Mouse (Mus musculus): ENCODE data around the gene Il16. TPM values are rescaled to one million over a fixed set of nuclear protein-coding genes. Genes with fewer than 3 reads are reported as not detected.

Il16 gene
- polyA plus RNA-seq, 1 experiment from 2014 or later = 4.5 TPM

- Histone ChIP-seq H3K36me3 (ENCODE audit: control insufficient read depth, insufficient read depth, low read length) (no peaks in the 10 kb centered on the region), H3K27ac (ENCODE audit: low read depth, low read length) (no peak overlapping the region), H3K9ac (ENCODE audit: low read depth, low read length) (no peak overlapping the region), H3K27me3 (replicated peaks; ENCODE audit: control insufficient read depth, insufficient read depth, low read length) (no peaks in the 10 kb centered on the region), H3K4me1 (replicated peaks; ENCODE audit: control insufficient read depth, insufficient read depth, low read length) (no peaks in the 10 kb centered on the region), H3K4me2 (no peak overlapping the region), H3K4me3 (ENCODE audit: low read depth, low read length) (no peak overlapping the region), H3K9me3 (ENCODE audit: control insufficient read depth, low read length) (no peaks in the 10 kb centered on the region)
- WGBS = 87% methylated on average over 6 of the region's 6 CpGs
- ATAC-seq (replicated peaks; ENCODE audit: low FRiP score) (no peak), DNase-seq (ENCODE audit: low spot score) (no peak)
Measured at GRCm38 (mm10) chr7:83622582-83622981, 122.9 kb downstream of the Il16 start.

DNA sequence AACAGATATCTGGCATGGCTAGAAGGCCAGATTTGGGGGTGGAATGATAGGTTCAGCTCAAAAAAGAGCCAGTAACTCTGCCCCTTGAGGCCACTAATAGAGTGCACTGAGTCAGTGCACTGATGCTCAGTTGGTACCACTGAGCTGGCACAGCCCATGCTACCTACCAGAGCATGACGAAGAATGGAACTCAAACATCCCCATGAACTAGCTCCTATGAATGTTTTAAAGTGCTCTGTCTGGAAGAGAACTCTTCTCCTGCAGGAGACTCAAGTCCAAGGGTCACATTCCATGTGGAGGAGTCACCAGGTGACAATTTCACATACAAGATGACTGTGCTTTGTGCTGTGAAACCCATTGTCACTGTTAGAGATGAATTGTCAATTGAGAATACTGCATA lies 126.8 kb downstream of the Il16 start:
- DNase-seq (ENCODE audit: low spot score) (no peak), ATAC-seq (replicated peaks; ENCODE audit: low FRiP score) (no peak)
- H3K4me2 ChIP-seq = no peak overlapping the region
- H3K36me3 ChIP-seq (ENCODE audit: control insufficient read depth, insufficient read depth, low read length) = no peaks in the 10 kb centered on the region
- 86% methylated on average over 1 of the region's 1 CpGs for WGBS
- no peaks in the 10 kb centered on the region for H3K27me3 ChIP-seq (replicated peaks; ENCODE audit: control insufficient read depth, insufficient read depth, low read length)
- H3K4me3 ChIP-seq (ENCODE audit: low read depth, low read length) = no peak overlapping the region
- H3K9ac ChIP-seq (ENCODE audit: low read depth, low read length) = no peak overlapping the region
- H3K9me3 ChIP-seq (ENCODE audit: control insufficient read depth, low read length) = no peaks in the 10 kb centered on the region
- no peak overlapping the region for H3K27ac ChIP-seq (ENCODE audit: low read depth, low read length)
- no peaks in the 10 kb centered on the region for H3K4me1 ChIP-seq (replicated peaks; ENCODE audit: control insufficient read depth, insufficient read depth, low read length)

DNA sequence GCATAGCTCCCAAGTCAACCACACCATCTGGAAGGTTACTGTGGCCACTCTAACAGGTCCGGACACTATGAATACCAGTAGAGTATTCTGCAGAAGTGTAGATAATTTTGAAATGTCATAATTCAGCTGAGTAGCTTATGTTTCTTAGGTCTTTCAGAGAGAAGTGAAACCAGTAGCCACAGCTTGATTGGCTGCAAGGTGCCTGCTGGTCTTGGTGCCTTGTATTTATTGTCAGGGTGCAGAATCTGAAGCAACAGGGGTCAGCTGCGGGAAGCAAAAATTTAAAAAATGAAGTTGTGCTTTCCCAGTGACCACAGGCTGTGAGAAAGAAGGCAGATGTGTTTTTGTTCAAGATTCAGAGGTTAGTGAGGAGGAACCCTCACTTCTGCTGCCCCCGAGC lies 129.3 kb downstream of the Il16 start:
- no peaks in the 10 kb centered on the region for H3K27me3 ChIP-seq (replicated peaks; ENCODE audit: control insufficient read depth, insufficient read depth, low read length)
- no peak overlapping the region for H3K4me3 ChIP-seq (ENCODE audit: low read depth, low read length)
- DNase-seq (ENCODE audit: low spot score) (no peak), ATAC-seq (replicated peaks; ENCODE audit: low FRiP score) (no peak)
- H3K27ac ChIP-seq (ENCODE audit: low read depth, low read length) = no peak overlapping the region
- H3K36me3 ChIP-seq (ENCODE audit: control insufficient read depth, insufficient read depth, low read length) = no peaks in the 10 kb centered on the region
- no peaks in the 10 kb centered on the region for H3K9me3 ChIP-seq (ENCODE audit: control insufficient read depth, low read length)
- H3K4me2 ChIP-seq = no peak overlapping the region
- WGBS = 89% methylated on average over 3 of the region's 3 CpGs
- H3K4me1 ChIP-seq (replicated peaks; ENCODE audit: control insufficient read depth, insufficient read depth, low read length) = no peaks in the 10 kb centered on the region
- no peak overlapping the region for H3K9ac ChIP-seq (ENCODE audit: low read depth, low read length)

GRCm38 (mm10) chr7:83615815-83616214 lies 129.7 kb downstream of the Il16 start:
- no peak for ATAC-seq (replicated peaks; ENCODE audit: low FRiP score)

GRCm38 (mm10) chr7:83615272-83615671 lies 130.3 kb downstream of the Il16 start:
- Histone ChIP-seq H3K4me2 (no peak overlapping the region), H3K9ac (ENCODE audit: low read depth, low read length) (no peak overlapping the region), H3K27me3 (replicated peaks; ENCODE audit: control insufficient read depth, insufficient read depth, low read length) (no peaks in the 10 kb centered on the region), H3K36me3 (ENCODE audit: control insufficient read depth, insufficient read depth, low read length) (no peaks in the 10 kb centered on the region), H3K9me3 (ENCODE audit: control insufficient read depth, low read length) (no peaks in the 10 kb centered on the region), H3K4me1 (replicated peaks; ENCODE audit: control insufficient read depth, insufficient read depth, low read length) (no peaks in the 10 kb centered on the region), H3K27ac (ENCODE audit: low read depth, low read length) (no peak overlapping the region), H3K4me3 (ENCODE audit: low read depth, low read length) (no peak overlapping the region)
- DNase-seq (ENCODE audit: low spot score) (no peak), ATAC-seq (replicated peaks; ENCODE audit: low FRiP score) (no peak)
- 81% methylated on average over 3 of the region's 3 CpGs for WGBS

More at GRCm38 (mm10) chr7:83615815-83616214, 129.7 kb downstream of the Il16 start:
- Histone ChIP-seq H3K4me2 (no peak overlapping the region), H3K9me3 (ENCODE audit: control insufficient read depth, low read length) (no peaks in the 10 kb centered on the region), H3K27me3 (replicated peaks; ENCODE audit: control insufficient read depth, insufficient read depth, low read length) (no peaks in the 10 kb centered on the region), H3K36me3 (ENCODE audit: control insufficient read depth, insufficient read depth, low read length) (no peaks in the 10 kb centered on the region), H3K4me3 (ENCODE audit: low read depth, low read length) (no peak overlapping the region), H3K4me1 (replicated peaks; ENCODE audit: control insufficient read depth, insufficient read depth, low read length) (no peaks in the 10 kb centered on the region), H3K27ac (ENCODE audit: low read depth, low read length) (no peak overlapping the region), H3K9ac (ENCODE audit: low read depth, low read length) (no peak overlapping the region)
- no peak for DNase-seq (ENCODE audit: low spot score)
- 79% methylated on average over 8 of the region's 8 CpGs for WGBS

DNA sequence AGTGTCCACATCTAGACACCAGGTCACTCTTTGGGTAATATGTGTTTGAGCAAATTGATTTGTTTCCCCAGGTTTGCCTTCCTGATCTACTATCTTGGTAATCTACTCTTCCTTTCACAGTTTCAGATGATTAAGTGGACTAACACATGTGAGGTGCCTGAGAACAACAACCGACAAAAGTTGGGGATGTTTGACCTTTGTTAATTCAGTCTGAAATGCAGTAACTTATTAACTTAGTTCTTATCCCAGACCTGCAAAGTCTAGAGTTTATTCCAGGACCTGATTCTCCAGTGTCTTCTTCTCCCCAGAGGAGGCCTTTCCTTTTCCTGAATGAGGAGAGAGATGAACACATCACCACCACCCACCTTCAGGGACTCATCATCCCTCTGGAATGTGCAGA lies 133.6 kb downstream of the Il16 start:
- WGBS = 81% methylated on average over 1 of the region's 1 CpGs
- Histone ChIP-seq H3K27ac (ENCODE audit: low read depth, low read length) (no peak overlapping the region), H3K27me3 (replicated peaks; ENCODE audit: control insufficient read depth, insufficient read depth, low read length) (no peaks in the 10 kb centered on the region), H3K4me3 (ENCODE audit: low read depth, low read length) (no peak overlapping the region), H3K9ac (ENCODE audit: low read depth, low read length) (no peak overlapping the region), H3K36me3 (ENCODE audit: control insufficient read depth, insufficient read depth, low read length) (no peaks in the 10 kb centered on the region), H3K4me1 (replicated peaks; ENCODE audit: control insufficient read depth, insufficient read depth, low read length) (no peaks in the 10 kb centered on the region), H3K4me2 (no peak overlapping the region), H3K9me3 (ENCODE audit: control insufficient read depth, low read length) (no peaks in the 10 kb centered on the region)
- ATAC-seq (replicated peaks; ENCODE audit: low FRiP score) (no peak), DNase-seq (ENCODE audit: low spot score) (no peak)

DNA sequence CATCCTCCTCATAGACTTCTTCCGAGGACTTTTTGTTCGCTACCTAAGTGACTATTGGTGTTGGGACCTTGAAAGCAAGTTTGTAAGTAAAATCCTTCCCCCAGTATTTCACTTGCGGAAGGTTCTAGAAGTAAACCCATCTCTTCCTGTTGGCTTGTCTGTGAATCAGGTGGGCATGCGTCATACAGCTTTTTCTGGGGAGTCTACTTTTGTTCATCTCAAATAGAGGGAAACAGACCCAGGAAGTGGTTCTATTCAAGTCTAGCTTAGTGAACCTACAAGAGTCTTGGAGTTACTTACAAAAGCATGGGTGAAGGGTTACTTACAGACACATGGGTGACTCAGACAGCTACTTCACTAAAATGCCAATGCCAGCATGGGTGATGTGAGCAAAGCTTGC lies 135.6 kb downstream of the Il16 start:
- H3K9ac ChIP-seq (ENCODE audit: low read depth, low read length) = no peak overlapping the region
- no peaks in the 10 kb centered on the region for H3K9me3 ChIP-seq (ENCODE audit: control insufficient read depth, low read length)
- H3K27ac ChIP-seq (ENCODE audit: low read depth, low read length) = no peak overlapping the region
- 93% methylated on average over 4 of the region's 4 CpGs for WGBS
- H3K4me3 ChIP-seq (ENCODE audit: low read depth, low read length) = no peak overlapping the region
- H3K4me1 ChIP-seq (replicated peaks; ENCODE audit: control insufficient read depth, insufficient read depth, low read length) = no peaks in the 10 kb centered on the region
- DNase-seq (ENCODE audit: low spot score) (no peak), ATAC-seq (replicated peaks; ENCODE audit: low FRiP score) (no peak)
- H3K27me3 ChIP-seq (replicated peaks; ENCODE audit: control insufficient read depth, insufficient read depth, low read length) = no peaks in the 10 kb centered on the region
- H3K36me3 ChIP-seq (ENCODE audit: control insufficient read depth, insufficient read depth, low read length) = no peaks in the 10 kb centered on the region
- H3K4me2 ChIP-seq = no peak overlapping the region

GRCm38 (mm10) chr7:83606796-83607195 lies 138.7 kb downstream of the Il16 start:
- DNase-seq (ENCODE audit: low spot score) = no peak
- ATAC-seq (replicated peaks; ENCODE audit: low FRiP score) = no peak
- Histone ChIP-seq H3K9ac (ENCODE audit: low read depth, low read length) (no peak overlapping the region), H3K4me2 (no peak overlapping the region), H3K4me3 (ENCODE audit: low read depth, low read length) (no peak overlapping the region), H3K9me3 (ENCODE audit: control insufficient read depth, low read length) (no peaks in the 10 kb centered on the region), H3K27ac (ENCODE audit: low read depth, low read length) (no peak overlapping the region), H3K4me1 (replicated peaks; ENCODE audit: control insufficient read depth, insufficient read depth, low read length) (no peaks in the 10 kb centered on the region), H3K27me3 (replicated peaks; ENCODE audit: control insufficient read depth, insufficient read depth, low read length) (no peaks in the 10 kb centered on the region), H3K36me3 (ENCODE audit: control insufficient read depth, insufficient read depth, low read length) (no peaks in the 10 kb centered on the region)
- 86% methylated on average over 2 of the region's 2 CpGs for WGBS

DNA sequence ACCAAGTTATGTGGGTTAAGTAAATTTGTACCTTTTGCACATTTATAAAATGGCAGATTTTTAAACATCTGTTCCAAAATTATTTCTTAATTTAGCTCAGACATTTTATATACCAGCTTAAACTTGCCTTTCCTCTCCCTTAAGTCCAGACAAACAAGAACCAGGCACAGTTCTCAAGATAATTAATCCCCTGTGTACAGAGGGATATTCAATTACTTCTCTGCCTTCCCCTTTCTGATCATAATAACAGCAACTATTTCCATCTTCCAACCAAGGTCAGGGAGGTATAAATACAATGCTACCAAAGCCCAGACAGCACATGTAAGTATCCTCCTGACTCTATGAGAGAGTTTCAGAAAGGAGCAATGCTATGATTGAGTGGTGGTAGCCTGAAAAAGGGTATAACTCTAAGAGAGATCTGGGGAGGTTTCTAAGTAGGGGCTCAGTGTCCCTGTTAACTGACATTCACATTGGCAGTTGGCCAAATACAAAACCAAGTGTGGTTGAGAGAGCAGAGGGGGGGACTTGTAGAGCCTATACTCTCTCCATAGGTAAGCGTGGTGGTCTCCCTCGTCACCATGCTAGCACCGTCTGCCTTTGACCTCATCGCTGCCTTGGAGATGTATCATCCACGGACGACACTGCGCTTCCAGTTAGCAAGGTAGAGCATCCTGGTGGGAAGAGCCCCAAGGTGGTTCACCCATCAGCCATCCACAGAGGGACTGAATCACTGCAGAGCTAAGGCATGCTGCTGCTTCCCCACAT lies 141.2 kb downstream of the Il16 start:
- ATAC-seq (replicated peaks; ENCODE audit: low FRiP score) (no peak), DNase-seq (ENCODE audit: low spot score) (no peak)
- H3K4me2 ChIP-seq = no peak overlapping the region
- H3K4me1 ChIP-seq (replicated peaks; ENCODE audit: control insufficient read depth, insufficient read depth, low read length) = peaks cover 2% of the 10 kb centered on the region; the same call in 1 of the 2 replicates
- H3K4me3 ChIP-seq (ENCODE audit: low read depth, low read length) = no peak overlapping the region
- H3K27me3 ChIP-seq (replicated peaks; ENCODE audit: control insufficient read depth, insufficient read depth, low read length) = no peaks in the 10 kb centered on the region
- no peak overlapping the region for H3K27ac ChIP-seq (ENCODE audit: low read depth, low read length)
- no peaks in the 10 kb centered on the region for H3K9me3 ChIP-seq (ENCODE audit: control insufficient read depth, low read length)
- no peak overlapping the region for H3K9ac ChIP-seq (ENCODE audit: low read depth, low read length)
- WGBS = 85% methylated on average over 7 of the region's 7 CpGs
- no peaks in the 10 kb centered on the region for H3K36me3 ChIP-seq (ENCODE audit: control insufficient read depth, insufficient read depth, low read length)

Data from liver, embryonic 11.5 days (tissue).